Mouse (Mus musculus) natural killer cell, adult 2 months (primary cell): Measurements from ENCODE around the gene Tbcd.

Experiments
- DNase-seq, 2 experiments: peaks; one replicate each; pipeline ENCODE4 v3.0.0; 2022; ENCODE audit warnings: low spot score in 2 of 2

The Tbcd gene

GRCm38 (mm10) chr11:121451753-121452635 lies at the start of gene Tbcd:
Gene Tbcd, plus strand, starts transcription at chr11:121451949.
- peak; percentile 78 to 85 for DNase-seq

GRCm38 (mm10) chr11:121407366-121408155 lies 44.2 kb upstream of the Tbcd start:
- no peak for DNase-seq

- DNase-seq = no peak
These were observed 37.0 kb upstream of the Tbcd start for GRCm38 (mm10) chr11:121414762-121415161.

GRCm38 (mm10) chr11:121415351-121415750 lies 36.4 kb upstream of the Tbcd start:
- no peak for DNase-seq

GRCm38 (mm10) chr11:121417971-121418370 lies 33.8 kb upstream of the Tbcd start:
- DNase-seq = no peak

- no peak for DNase-seq
These were observed 32.8 kb upstream of the Tbcd start for GRCm38 (mm10) chr11:121418932-121419331.

- no peak for DNase-seq
These were observed 31.4 kb upstream of the Tbcd start for GRCm38 (mm10) chr11:121420379-121420778.

GRCm38 (mm10) chr11:121420830-121421552 lies 30.8 kb upstream of the Tbcd start, which contains the start of gene Fn3krp:
Gene Fn3krp, plus strand, starts transcription at chr11:121421401.
- DNase-seq = peak; percentile 96 to 97

- DNase-seq = no peak
These were observed 30.1 kb upstream of the Tbcd start for GRCm38 (mm10) chr11:121421553-121422173.

GRCm38 (mm10) chr11:121433397-121433796 lies 18.4 kb upstream of the Tbcd start:
- DNase-seq = no peak

GRCm38 (mm10) chr11:121434156-121435155 lies 17.3 kb upstream of the Tbcd start, which contains the start of gene Fn3k:
Gene Fn3k, plus strand, starts transcription at chr11:121434913.
- peak; percentile 71 to 82 for DNase-seq

- DNase-seq = no peak
These were observed 14.5 kb upstream of the Tbcd start for GRCm38 (mm10) chr11:121437236-121437635.

- DNase-seq = no peak
These were observed 12.0 kb upstream of the Tbcd start for GRCm38 (mm10) chr11:121439686-121440292.

GRCm38 (mm10) chr11:121441653-121442052 lies 10.1 kb upstream of the Tbcd start:
- DNase-seq = no peak

- no peak for DNase-seq
These were observed 9.7 kb upstream of the Tbcd start for GRCm38 (mm10) chr11:121442076-121442475.

- DNase-seq = no peak
These were observed 478 bp upstream of the Tbcd start for GRCm38 (mm10) chr11:121451216-121451726.

GRCm38 (mm10) chr11:121457874-121458273 lies 6.1 kb downstream of the Tbcd start:
- DNase-seq = no peak

- DNase-seq = no peak
These were observed 15.7 kb downstream of the Tbcd start for GRCm38 (mm10) chr11:121467408-121467807.

- DNase-seq = no peak
These were observed 23.1 kb downstream of the Tbcd start for GRCm38 (mm10) chr11:121474831-121475230.
